Mouse (Mus musculus) hindbrain, embryonic 11.5 days (tissue): ENCODE measurements around the gene Sms. TPM values are rescaled to one million over a fixed set of nuclear protein-coding genes. Genes with fewer than 3 reads are reported as not detected.

Experiments used
- ATAC-seq: fragments of 200-750 bp; cut with Nextera tagmentation; 2 replicates; pipeline ENCODE4 v1.8.0; 2017; ENCODE audit warnings: mild to moderate bottlenecking, moderate TSS enrichment, moderate library complexity; ENCODE audit not compliant: low FRiP score
- DNase-seq: peaks from one replicate; pipeline ENCODE4 v3.0.0-alpha.2; 2015; ENCODE audit warnings: low spot score
- H3K27ac ChIP-seq: fragments of 300-500 bp; sonication (generic); 2 replicates; pipeline ENCODE4 v1.5.1; 2014; ENCODE audit warnings: mild to moderate bottlenecking, low read depth, low read length
- H3K27me3 ChIP-seq: fragments of 300-500 bp; sonication (generic); 2 replicates; pipeline ENCODE4 v1.6.1; 2014; ENCODE audit warnings: mild to moderate bottlenecking, low read length, moderate library complexity, mixed read lengths; ENCODE audit not compliant: control insufficient read depth, insufficient read depth
- H3K36me3 ChIP-seq: fragments of 300-500 bp; sonication (generic); 2 replicates; pipeline ENCODE4 v1.6.1; 2014; ENCODE audit warnings: mild to moderate bottlenecking, low read length, moderate library complexity, mixed read lengths; ENCODE audit not compliant: control insufficient read depth, insufficient read depth
- H3K4me1 ChIP-seq: fragments of 300-500 bp; sonication (generic); replicated peaks from 2 replicates; pipeline ENCODE4 v1.6.1; 2014; ENCODE audit warnings: low read length, mixed read lengths; ENCODE audit not compliant: control insufficient read depth, insufficient read depth
- H3K4me2 ChIP-seq: fragments of 300-500 bp; sonication (generic); replicated peaks from 2 replicates; pipeline ENCODE4 v1.6.1; 2014; ENCODE audit warnings: mild to moderate bottlenecking, low read depth, low read length
- H3K4me3 ChIP-seq: fragments of 300-500 bp; sonication (generic); 2 replicates; pipeline ENCODE4 v1.5.1; 2014; ENCODE audit warnings: low read depth, low read length
- H3K9ac ChIP-seq: fragments of 300-500 bp; sonication (generic); 2 replicates; pipeline ENCODE4 v1.6.1; 2014; ENCODE audit warnings: low read depth, low read length
- H3K9me3 ChIP-seq: fragments of 300-500 bp; sonication (generic); 2 replicates; pipeline ENCODE4 v1.6.1; 2016; ENCODE audit warnings: low read length; ENCODE audit not compliant: control insufficient read depth
- WGBS: fragments of 180-500 bp; shearing (Covaris S2); extraction: QIAGEN DNeasy Blood & Tissue Kit; methylation state at CpG from one replicate; pipeline ENCODE4 v1.1.7; 2014; 5-methylcytosine and 5-hydroxymethylcytosine counted together
- polyA plus RNA-seq: library from polyadenylated mRNA; unstranded; fragments of >200 nt; fragmentation: Nextera tagmentation; extraction: Ambion mirVana; gene quantifications from 2 replicates; pipeline ENCODE4 v1.2.1, GENCODE M21; 2014

Gene Sms
- polyA plus RNA-seq, 1 experiment from 2014 or later: 110 TPM

- no peaks in the 10 kb centered on the region for H3K9me3 ChIP-seq
- ATAC-seq (no peak), DNase-seq (no peak)
- H3K4me2 ChIP-seq: no peak within 1 kb of the TSS
- H3K9ac ChIP-seq: no peak within 1 kb of the TSS
- 78% methylated on average over 5 of the region's 5 CpGs for WGBS
- no peaks in the 10 kb centered on the region for H3K27me3 ChIP-seq
- no peak within 1 kb of the TSS for H3K27ac ChIP-seq
- no peak within 1 kb of the TSS for H3K4me3 ChIP-seq
- H3K36me3 ChIP-seq: no peaks in the 10 kb centered on the region
- H3K4me1 ChIP-seq: no peaks in the 10 kb centered on the region
These were observed 76.9 kb downstream of the Sms start, which contains the start of gene Phex for GRCm38 (mm10) chrX:157415212-157415611. Gene Phex (minus strand): TSS chrX:157415312.

GRCm38 (mm10) chrX:157404919-157405318 lies 87.2 kb downstream of the Sms start:
- 72% methylated on average over 6 of the region's 6 CpGs for WGBS
- H3K4me2 ChIP-seq: no peak overlapping the region
- DNase-seq (no peak), ATAC-seq (no peak)
- no peaks in the 10 kb centered on the region for H3K36me3 ChIP-seq
- H3K27ac ChIP-seq: no peak overlapping the region
- no peaks in the 10 kb centered on the region for H3K4me1 ChIP-seq
- no peaks in the 10 kb centered on the region for H3K27me3 ChIP-seq
- H3K4me3 ChIP-seq: no peak overlapping the region
- H3K9ac ChIP-seq: no peak overlapping the region
- no peaks in the 10 kb centered on the region for H3K9me3 ChIP-seq

Other genes starting within 250 kb of the Sms start
- 0.22 and 0.62 TPM in 2 replicates for gene Phex, start 77.0 kb downstream of the Sms start, polyA plus RNA-seq
- 4.2 and 4.5 TPM in 2 replicates for gene Yy2, start 76.7 kb upstream of the Sms start, polyA plus RNA-seq
- 28.0 and 28.9 TPM in 2 replicates for gene Mbtps2, start 106.4 kb upstream of the Sms start, polyA plus RNA-seq
- 0.46 TPM in 1 of 2 replicates, not detected in the other for gene Smpx, start 206.6 kb upstream of the Sms start, polyA plus RNA-seq